Mouse (Mus musculus) induced T-regulatory cell, adult 2 months (primary cell): ENCODE data around the gene Rsu1.
A peak's percentile ranks its signal among the peaks of the same experiment; 100 is the strongest.
"Not testable (repeated sequence)": the region's sequence is repeated elsewhere in the genome, so short reads cannot be mapped to it uniquely, and the experiment has no call there.

Experiments
- DNase-seq: peaks from one replicate; pipeline ENCODE4 v3.0.0-alpha.2; 2012; ENCODE audit warnings: low read depth

The Rsu1 gene

GRCm38 (mm10) chr2:13224546-13224945, 46.7 kb downstream of the Rsu1 start:
- peak; percentile 16 for DNase-seq

- no peak for DNase-seq
These were observed 47.8 kb downstream of the Rsu1 start for GRCm38 (mm10) chr2:13223451-13223850.

DNA sequence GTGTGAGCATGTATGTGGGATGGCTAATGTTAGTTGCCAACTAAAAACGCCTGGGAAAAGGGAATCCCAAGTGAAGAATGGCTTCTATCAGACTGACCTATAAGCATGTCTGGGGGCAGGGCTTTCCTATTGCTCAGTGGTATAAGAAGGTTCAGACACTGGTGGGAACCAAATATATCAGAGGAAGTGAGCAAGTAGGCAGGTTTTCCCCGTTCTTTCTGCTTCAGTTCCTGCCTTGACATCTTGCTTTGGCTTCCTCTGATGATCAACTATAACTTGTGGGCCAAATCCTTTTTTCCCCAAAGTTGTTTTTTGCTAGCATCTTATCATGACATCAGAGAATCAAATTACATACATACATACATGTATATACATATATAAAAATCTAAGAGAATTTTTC, 51.1 kb downstream of the Rsu1 start:
- DNase-seq, result no peak

GRCm38 (mm10) chr2:13218112-13218511, 53.1 kb downstream of the Rsu1 start:
- DNase-seq, result no peak

DNA sequence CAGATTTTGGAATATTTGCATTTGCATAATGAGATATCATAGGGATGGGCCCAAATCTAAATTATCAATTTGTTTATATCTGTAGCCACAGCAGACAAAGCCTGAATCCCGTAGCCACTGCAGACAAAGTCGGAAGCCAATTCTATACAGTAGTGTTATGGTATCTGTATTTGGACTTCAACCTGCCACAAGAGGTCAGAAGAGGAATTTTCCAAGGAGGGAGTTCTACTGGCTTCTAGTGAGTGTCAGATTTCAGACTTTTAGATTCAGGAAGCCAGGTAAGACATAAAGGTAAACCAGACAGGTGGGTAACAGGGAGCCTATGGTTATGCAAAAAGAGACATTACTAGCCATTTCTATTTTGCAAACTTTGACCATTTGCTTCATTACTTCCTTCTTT, 64.4 kb downstream of the Rsu1 start:
- no peak for DNase-seq

GRCm38 (mm10) chr2:13206367-13206766, 64.8 kb downstream of the Rsu1 start:
- DNase-seq, result no peak

DNA sequence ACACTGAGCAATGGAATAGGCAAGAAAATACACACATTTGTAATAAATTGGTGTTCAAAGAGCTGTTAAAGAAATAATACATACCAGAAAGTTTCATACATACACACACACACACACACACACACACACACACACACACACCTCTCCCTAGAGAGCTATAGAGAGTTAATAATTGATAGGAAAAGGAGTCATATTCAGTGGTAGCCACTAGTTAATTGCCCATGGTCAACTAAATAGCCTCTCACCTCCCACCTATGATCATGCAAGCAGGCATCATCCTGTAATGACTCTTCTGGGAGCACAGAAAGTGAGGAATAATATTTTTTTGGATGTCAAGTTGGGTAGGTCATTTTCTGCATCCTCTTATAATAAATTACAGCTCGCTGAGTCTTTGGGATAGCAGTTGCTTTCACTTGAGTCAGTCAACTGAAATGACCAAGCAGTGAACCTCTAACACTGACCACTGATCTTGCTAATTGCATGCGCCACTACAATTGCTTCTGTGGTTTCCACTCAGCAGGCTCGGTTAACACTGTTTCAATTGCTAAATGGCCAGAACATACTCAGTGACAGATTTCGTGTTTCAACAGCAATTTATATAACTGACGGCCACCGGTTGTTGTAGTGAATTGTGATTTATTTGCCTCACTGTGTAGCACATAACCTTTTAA, 68.3 kb downstream of the Rsu1 start:
- DNase-seq, result no peak

DNA sequence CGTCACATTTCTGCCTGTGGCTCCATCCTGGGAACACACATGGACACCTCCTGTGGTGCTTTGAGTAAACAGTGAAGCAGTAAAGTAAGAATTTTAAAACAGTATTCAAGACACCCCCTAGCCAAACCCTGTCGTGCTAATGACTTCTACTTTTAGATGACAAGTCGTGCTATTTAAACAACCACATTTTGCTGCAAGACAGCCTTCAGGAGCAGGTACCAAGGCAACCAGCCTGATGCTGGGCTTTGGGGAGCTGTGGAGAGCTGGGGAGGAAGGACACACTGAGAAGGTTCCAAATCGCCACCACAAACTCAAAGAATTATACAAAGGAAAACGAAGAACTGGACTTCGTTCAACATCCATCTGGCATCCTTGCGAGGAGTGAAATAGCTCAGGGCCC, 71.5 kb downstream of the Rsu1 start:
- DNase-seq, result no peak

DNA sequence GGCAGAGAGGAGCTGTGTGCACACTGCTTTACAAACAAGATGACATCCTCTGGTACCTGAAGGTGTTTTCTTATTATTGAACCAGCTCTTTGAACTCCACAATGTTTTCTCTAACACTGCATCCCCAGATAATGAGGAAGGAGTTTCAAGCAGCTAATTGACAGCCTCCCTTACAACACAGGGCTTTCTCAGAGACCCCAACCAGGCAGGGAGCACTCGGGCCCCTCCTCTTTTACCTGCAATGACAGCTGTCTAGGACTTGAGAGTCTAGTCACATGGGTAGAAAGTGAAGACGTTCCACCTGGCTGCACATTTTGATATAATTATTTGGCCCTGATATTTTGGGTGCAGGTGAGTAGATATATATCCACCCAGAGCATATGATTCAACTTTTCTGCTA, 72.2 kb downstream of the Rsu1 start:
- DNase-seq, result no peak

GRCm38 (mm10) chr2:13195540-13195939, 75.7 kb downstream of the Rsu1 start:
- DNase-seq, result no peak

GRCm38 (mm10) chr2:13192157-13192556, 79.1 kb downstream of the Rsu1 start:
- peak; percentile 38 for DNase-seq

DNA sequence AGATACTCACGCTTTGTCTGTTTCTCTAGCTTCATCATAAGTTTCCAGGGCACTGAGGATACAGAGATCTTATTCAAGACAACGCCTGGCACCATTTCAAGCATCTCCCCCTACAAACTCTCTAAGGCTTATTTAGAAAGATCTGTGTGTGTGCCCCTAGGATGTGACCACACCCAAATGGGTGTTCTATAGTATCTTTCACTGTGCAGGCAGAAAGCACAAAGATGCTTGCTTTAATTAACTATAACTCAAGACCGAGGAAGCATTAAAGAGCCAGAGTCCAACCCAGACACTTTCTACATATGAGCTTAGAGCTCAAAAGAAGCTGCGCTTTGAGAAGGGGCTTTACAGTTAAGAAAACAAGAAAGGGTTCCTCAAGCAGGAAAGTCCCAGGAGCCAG, 80.4 kb downstream of the Rsu1 start:
- DNase-seq, result no peak

- no peak for DNase-seq
These were observed 82.3 kb downstream of the Rsu1 start for GRCm38 (mm10) chr2:13188831-13189495.

GRCm38 (mm10) chr2:13183124-13183523, 88.1 kb downstream of the Rsu1 start:
- no peak for DNase-seq

GRCm38 (mm10) chr2:13181899-13182298, 89.3 kb downstream of the Rsu1 start:
- DNase-seq, result not testable (repeated sequence)

GRCm38 (mm10) chr2:13177698-13178395, 93.4 kb downstream of the Rsu1 start:
- no peak for DNase-seq

DNA sequence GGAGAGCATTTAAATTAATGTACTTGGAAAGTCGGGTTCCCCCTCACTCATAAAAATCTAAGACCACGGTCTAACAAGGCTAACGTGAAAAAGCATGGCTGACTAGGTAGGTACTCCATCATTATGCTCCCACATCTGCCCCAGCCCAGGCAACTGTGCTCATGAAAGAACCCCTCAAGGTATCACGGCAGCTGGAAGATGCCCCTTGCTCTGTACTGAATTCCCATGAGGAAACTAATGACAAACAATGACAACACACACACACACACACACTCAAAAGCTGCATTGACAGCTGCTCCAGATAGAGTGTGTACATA, 95.0 kb downstream of the Rsu1 start:
- no peak for DNase-seq

DNA sequence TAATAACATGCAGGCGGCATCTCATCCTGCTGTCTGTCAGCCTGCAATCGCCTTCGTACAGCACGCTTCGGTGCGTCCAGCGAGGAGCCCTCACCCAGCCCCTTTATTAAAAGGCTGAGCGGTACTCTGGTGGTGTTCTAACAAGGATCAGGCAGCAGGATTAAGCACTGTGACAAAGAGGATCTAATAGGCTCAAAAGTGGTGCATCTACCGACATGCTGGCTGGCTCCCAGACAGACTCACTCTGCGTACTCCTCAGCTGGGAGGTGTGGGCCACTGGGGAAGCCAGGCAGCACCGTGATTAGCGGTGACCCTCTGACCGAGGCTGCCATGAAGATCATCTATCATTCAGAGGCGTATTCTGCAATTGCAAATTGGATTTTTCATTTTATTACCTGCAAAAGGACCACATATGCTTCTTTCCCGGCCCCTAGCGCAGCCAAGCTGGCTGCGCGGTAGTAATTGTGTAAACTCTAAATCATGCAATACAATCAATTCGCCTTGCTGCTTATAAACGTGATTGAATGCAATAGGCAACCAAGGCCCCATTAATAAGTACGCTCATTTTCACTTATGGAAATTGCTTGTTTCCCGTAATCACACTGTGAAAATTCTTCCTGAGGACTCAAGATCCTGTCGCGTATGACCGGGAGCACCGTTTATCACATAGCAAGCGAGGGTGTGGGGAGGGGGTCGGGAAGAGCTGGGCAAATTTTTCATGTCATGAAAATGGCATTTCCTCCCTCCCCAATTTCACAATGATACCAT, 95.5 kb downstream of the Rsu1 start:
- DNase-seq, result no peak

- no peak for DNase-seq
These were observed 96.8 kb downstream of the Rsu1 start for GRCm38 (mm10) chr2:13174461-13174860.

DNA sequence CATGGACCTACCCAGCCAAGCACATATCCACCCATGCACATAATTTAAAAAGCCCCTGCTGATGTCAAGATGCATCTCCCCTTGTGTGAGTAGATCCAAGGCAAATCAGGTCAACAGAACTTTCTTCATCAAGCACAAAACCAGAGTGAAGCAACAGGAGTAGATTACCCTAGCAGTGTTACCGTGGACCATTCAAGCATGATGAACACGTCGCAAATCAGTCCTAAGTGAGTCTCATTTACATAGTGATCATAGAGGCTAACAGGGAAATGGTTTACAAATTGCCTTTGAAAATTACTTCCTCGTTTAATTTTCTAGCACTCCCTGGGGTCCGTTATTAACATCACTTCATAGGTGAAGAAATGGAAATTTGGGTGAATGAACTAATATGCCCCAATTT, 100.6 kb downstream of the Rsu1 start:
- DNase-seq, result no peak

DNA sequence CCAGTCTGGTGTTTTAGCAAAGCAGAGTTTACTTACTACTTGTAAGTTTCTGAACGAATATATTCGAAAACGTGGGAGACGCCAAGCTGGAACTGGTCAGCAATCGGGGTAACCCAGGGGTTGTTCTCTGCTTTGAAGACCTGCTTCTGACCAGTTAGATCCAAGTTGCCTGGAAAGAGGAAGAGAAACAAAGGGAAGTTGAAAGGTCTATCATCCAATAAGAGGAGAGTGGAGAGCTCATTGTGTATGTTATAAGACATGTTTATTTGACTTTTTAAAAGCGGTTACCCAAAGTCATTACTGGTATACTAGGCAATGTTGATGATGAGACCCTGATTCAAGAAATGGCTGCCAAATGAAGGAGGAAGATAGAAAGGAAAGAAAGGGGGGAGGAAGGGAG, 101.3 kb downstream of the Rsu1 start:
- DNase-seq, result no peak

DNA sequence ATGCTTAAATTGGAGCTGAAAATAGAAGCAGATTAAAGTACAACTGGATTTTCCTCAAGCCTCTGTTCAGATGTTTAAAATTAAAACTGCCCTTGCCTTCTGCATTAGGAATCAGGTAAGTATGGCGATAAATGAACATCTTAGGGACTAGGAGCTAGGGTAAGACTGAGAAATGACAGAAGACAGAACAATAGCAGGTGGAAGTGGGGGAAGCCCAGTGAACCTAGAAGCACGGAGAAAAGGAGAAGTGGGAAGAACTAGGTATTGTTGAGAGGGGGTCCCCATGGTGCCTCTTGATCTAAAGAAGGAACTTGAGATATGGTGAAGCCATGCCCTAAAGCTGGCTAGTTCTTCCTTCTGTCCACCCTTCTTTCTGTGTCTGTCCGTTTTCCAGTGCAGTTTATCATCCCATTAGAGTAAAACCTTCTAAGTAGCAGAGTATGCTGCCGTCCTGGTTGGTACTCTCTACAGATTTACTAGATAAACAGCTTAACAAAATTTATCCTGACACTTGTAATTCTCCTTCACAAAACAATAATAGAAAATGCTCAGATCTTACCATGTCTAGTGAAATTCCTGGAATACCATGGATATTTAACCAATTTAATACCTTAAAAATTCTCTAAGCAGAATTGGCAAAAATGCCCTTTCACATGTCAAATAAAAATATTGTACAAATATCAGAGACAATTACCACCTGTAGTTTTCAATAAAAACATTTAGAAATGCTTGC, 101.9 kb downstream of the Rsu1 start:
- DNase-seq, result no peak
